Mouse (Mus musculus) telencephalon, adult 2 months (tissue): ENCODE data around the gene Sipa1l2.

Experiments
- DNase-seq: peaks from one replicate; pipeline ENCODE4 v3.0.0-alpha.2; 2011; ENCODE audit warnings: low read depth, low spot score

Gene Sipa1l2

GRCm38 (mm10) chr8:125513935-125514334 is 55.7 kb downstream of the Sipa1l2 start:
- DNase-seq: no peak

- no peak for DNase-seq
Measured at GRCm38 (mm10) chr8:125513242-125513866, 56.3 kb downstream of the Sipa1l2 start.

GRCm38 (mm10) chr8:125512561-125512960 is 57.0 kb downstream of the Sipa1l2 start:
- no peak for DNase-seq

- DNase-seq: no peak
Measured at GRCm38 (mm10) chr8:125510861-125511668, 58.5 kb downstream of the Sipa1l2 start.

- DNase-seq: no peak
Measured at GRCm38 (mm10) chr8:125509776-125510175, 59.8 kb downstream of the Sipa1l2 start.

GRCm38 (mm10) chr8:125509175-125509574 is 60.4 kb downstream of the Sipa1l2 start:
- DNase-seq: no peak

- no peak for DNase-seq
Measured at GRCm38 (mm10) chr8:125507291-125507690, 62.3 kb downstream of the Sipa1l2 start.

- no peak for DNase-seq
Measured at GRCm38 (mm10) chr8:125504605-125505257, 64.9 kb downstream of the Sipa1l2 start.

- DNase-seq: no peak
Measured at GRCm38 (mm10) chr8:125503808-125504207, 65.8 kb downstream of the Sipa1l2 start.

- peak; percentile 65 for DNase-seq
Measured at GRCm38 (mm10) chr8:125502828-125503227, 66.8 kb downstream of the Sipa1l2 start.

GRCm38 (mm10) chr8:125500005-125500404 is 69.6 kb downstream of the Sipa1l2 start:
- no peak for DNase-seq

GRCm38 (mm10) chr8:125498508-125498907 is 71.1 kb downstream of the Sipa1l2 start:
- no peak for DNase-seq

GRCm38 (mm10) chr8:125495545-125495944 is 74.1 kb downstream of the Sipa1l2 start:
- no peak for DNase-seq

- peak; percentile 48 for DNase-seq
Measured at GRCm38 (mm10) chr8:125493254-125493815, 76.3 kb downstream of the Sipa1l2 start.

GRCm38 (mm10) chr8:125492416-125492815 is 77.2 kb downstream of the Sipa1l2 start:
- no peak for DNase-seq

- no peak for DNase-seq
Measured at GRCm38 (mm10) chr8:125488747-125489146, 80.9 kb downstream of the Sipa1l2 start.

GRCm38 (mm10) chr8:125485715-125486114 is 83.9 kb downstream of the Sipa1l2 start:
- DNase-seq: no peak

- DNase-seq: no peak
Measured at GRCm38 (mm10) chr8:125484530-125485196, 84.9 kb downstream of the Sipa1l2 start.

GRCm38 (mm10) chr8:125482491-125483096 is 87.0 kb downstream of the Sipa1l2 start:
- DNase-seq: no peak

- no peak for DNase-seq
Measured at GRCm38 (mm10) chr8:125474876-125475275, 94.7 kb downstream of the Sipa1l2 start.

GRCm38 (mm10) chr8:125471374-125471773 is 98.2 kb downstream of the Sipa1l2 start:
- DNase-seq: no peak
